Mouse (Mus musculus) heart, postnatal 0 days (tissue): ENCODE data around the gene Gm10320.

Experiments used
- CTCF ChIP-seq: IDR thresholded peaks from 2 replicates; pipeline ENCODE4 v1.5.1; 2016; ENCODE audit warnings: antibody characterized with exemption, control low read depth, low read depth
- EP300 ChIP-seq: IDR thresholded peaks from 2 replicates; pipeline ENCODE4 v1.6.1; 2016; ENCODE audit warnings: antibody characterized with exemption, low read depth

GRCm38 (mm10) chr13:98486161-98486560 lies 5.6 kb downstream of the Gm10320 start:
- TF ChIP-seq CTCF (no peak), EP300 (no peak)
